In the genomic region with DNA sequence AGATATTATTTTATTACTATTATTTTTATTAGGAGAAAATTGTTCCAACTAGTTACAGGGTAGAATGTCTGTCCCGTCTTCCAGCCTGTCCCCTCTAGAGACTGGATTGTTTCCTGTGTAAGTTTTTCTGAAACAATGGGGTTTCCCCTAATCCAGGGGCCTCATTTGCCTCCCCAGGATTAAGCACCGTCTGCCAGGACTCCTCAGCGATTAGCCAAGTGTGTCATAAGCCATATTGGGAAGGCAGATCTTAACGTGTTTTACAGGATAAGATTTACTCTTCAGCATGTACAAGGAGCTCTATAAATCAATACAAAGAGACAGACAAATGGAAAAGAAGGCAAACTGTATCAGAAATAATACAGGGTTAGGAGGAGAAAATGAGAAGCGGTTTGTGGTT, we compare ENCODE assay signal across 24 mouse cellular contexts.
"Had no signal": no experiment of that assay in that cellular context is flagged by ENCODE, and none has a peak within 500 bp of the region (broad histone marks: within the 10 kb centered on the region; RNA-seq: fewer than 3 reads in every experiment).

No protein-coding gene starts in this region.

- H3K9me3 ChIP-seq: heart, embryonic 12.5 days; heart, embryonic 15.5 days; hindbrain, embryonic 13.5 days; hindbrain, embryonic 15.5 days; intestine, embryonic 15.5 days; limb, embryonic 10.5 days; limb, embryonic 12.5 days; liver, embryonic 13.5 days; liver, embryonic 15.5 days had no signal

- H3K9ac ChIP-seq: heart, embryonic 12.5 days; heart, embryonic 15.5 days; hindbrain, embryonic 13.5 days; hindbrain, embryonic 15.5 days; intestine, embryonic 15.5 days; limb, embryonic 12.5 days; liver, embryonic 13.5 days; liver, embryonic 15.5 days had no signal

- H3K4me1 ChIP-seq: intestine, embryonic 15.5 days; liver, embryonic 13.5 days; liver, embryonic 15.5 days had no signal

- H3K4me3 ChIP-seq: gastrocnemius, adult 2 months; heart, embryonic 12.5 days; heart, embryonic 15.5 days; hindbrain, embryonic 13.5 days; hindbrain, embryonic 15.5 days; intestine, embryonic 15.5 days; layer of hippocampus, adult 2 months; left cerebral cortex, adult 2 months; limb, embryonic 10.5 days; limb, embryonic 12.5 days; liver, embryonic 13.5 days; liver, embryonic 15.5 days had no signal

- H3K27ac ChIP-seq: gastrocnemius, adult 2 months; heart, embryonic 15.5 days; hindbrain, embryonic 15.5 days; hindbrain, postnatal 0 days; intestine, embryonic 15.5 days; left cerebral cortex, adult 2 months; limb, embryonic 10.5 days; limb, embryonic 12.5 days; liver, embryonic 13.5 days; liver, embryonic 15.5 days had no signal

- H3K4me2 ChIP-seq: hindbrain, embryonic 13.5 days; intestine, embryonic 15.5 days; liver, embryonic 13.5 days; liver, embryonic 15.5 days had no signal

- H3K36me3 ChIP-seq: heart, embryonic 12.5 days; heart, embryonic 15.5 days; hindbrain, embryonic 13.5 days; hindbrain, embryonic 15.5 days; intestine, embryonic 15.5 days; limb, embryonic 10.5 days; limb, embryonic 12.5 days; liver, embryonic 13.5 days; liver, embryonic 15.5 days had no signal

- H3K27me3 ChIP-seq: heart, embryonic 12.5 days; heart, embryonic 15.5 days; hindbrain, embryonic 13.5 days; hindbrain, embryonic 15.5 days; intestine, embryonic 15.5 days; liver, embryonic 13.5 days; liver, embryonic 15.5 days had no signal

- ATAC-seq: intestine, embryonic 15.5 days had no signal

- DNase-seq: gastrocnemius, adult 2 months; gastrocnemius, postnatal 10 days; gastrocnemius, postnatal 25 days; heart, adult 18-20 months; heart, postnatal 14 days; heart, postnatal 36 days; kidney, adult 11 months; kidney, adult 2 months; kidney, postnatal 10 days; kidney, postnatal 25 days; kidney, postnatal 4 days; liver; liver, embryonic 13.5 days had no signal
